Mouse (Mus musculus): Measurements from ENCODE around the gene Fbxl16. TPM values are rescaled to one million over a fixed set of nuclear protein-coding genes. Genes with fewer than 3 reads are reported as not detected.
"Not testable (repeated sequence)": the region's sequence is repeated elsewhere in the genome, so short reads cannot be mapped to it uniquely, and the experiment has no call there.

Gene Fbxl16
- polyA plus RNA-seq, 1 experiment, result 1.4 TPM

DNA sequence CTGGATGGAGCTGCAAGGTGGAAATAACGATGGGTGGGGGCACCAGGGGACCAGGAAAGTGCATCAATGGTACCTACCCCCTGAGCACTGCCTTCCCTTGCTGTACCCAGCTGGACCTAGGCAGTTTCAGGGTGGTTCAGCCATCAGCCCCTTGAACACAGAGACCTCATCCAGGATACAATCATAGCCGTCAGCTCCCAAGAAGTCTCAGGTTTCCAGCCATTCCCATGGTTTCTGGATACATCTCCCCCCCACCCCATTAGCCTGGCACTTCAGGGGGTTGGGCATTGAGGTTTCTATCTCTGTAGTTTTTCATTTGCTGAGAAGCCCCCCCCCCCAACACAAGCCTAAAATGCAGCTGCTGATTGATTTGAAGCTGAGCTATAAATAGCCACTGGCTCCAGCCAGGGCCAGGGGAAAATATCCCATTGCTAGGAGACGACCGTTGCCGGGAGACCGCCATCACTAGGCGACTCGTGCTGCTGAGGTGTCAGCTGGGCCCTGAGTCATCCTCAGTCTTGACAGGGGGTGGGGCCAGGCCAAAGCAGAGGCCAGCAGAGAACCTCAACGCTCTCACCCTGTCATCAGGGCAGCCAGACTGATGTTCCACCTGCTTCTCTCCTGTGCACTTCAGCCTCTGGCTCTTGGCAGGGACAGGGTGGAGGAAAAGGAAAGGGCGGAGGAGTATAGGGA is 5.9 kb upstream of the Fbxl16 start:
- 17% methylated on average over 10 of the region's 10 CpGs for WGBS
- H3K36me3 ChIP-seq (ENCODE audit: control insufficient read depth, insufficient read depth, low read length), result no peaks in the 10 kb centered on the region
- H3K4me3 ChIP-seq (ENCODE audit: extremely low read depth, insufficient read depth, insufficient read length), result no peak overlapping the region
- no peak overlapping the region for H3K27ac ChIP-seq (ENCODE audit: insufficient read depth, low read length)
- TF ChIP-seq POLR2A (IDR thresholded peaks at IDR 0.05; ENCODE audit: low read depth, low read length) (no peak), CTCF (IDR thresholded peaks at IDR 0.05; ENCODE audit: extremely low read depth, insufficient read depth, insufficient read length, insufficient replicate concordance) (no peak)
- H3K4me1 ChIP-seq (ENCODE audit: control insufficient read depth, insufficient read depth, insufficient read length), result no peaks in the 10 kb centered on the region
- H3K27me3 ChIP-seq (ENCODE audit: control insufficient read depth, insufficient read depth, low read length), result no peaks in the 10 kb centered on the region
- DNase-seq (ENCODE audit: low read depth in 1 of 2, low spot score in 2 of 2), result no peak

DNA sequence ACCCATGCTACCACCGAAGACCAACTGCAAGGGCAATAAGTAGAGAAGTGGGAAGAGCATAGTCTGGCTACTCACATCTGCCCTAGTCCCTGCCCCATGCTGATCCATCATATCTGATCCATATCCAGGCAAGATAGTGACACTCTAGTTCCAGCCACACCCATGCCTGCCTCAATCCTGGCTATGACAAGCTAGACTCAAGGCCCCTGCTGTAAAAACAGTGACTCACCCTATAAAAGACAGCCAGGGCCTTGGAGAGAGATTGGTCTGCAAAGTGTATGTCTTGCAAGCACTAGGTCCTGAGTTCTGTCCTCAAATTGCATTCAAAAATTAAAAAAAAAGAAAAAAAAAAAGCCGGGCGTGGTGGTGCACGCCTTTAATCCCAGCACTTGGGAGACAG is 2.4 kb upstream of the Fbxl16 start:
- TF ChIP-seq POLR2A (IDR thresholded peaks at IDR 0.05; ENCODE audit: low read depth, low read length) (no peak), CTCF (IDR thresholded peaks at IDR 0.05; ENCODE audit: extremely low read depth, insufficient read depth, insufficient read length, insufficient replicate concordance) (no peak)
- WGBS, result 78% methylated on average over 4 of the region's 4 CpGs
- Histone ChIP-seq H3K4me3 (ENCODE audit: extremely low read depth, insufficient read depth, insufficient read length) (no peak overlapping the region), H3K4me1 (ENCODE audit: control insufficient read depth, insufficient read depth, insufficient read length) (peaks cover 9% of the 10 kb centered on the region), H3K36me3 (ENCODE audit: control insufficient read depth, insufficient read depth, low read length) (no peaks in the 10 kb centered on the region), H3K27ac (ENCODE audit: insufficient read depth, low read length) (no peak overlapping the region), H3K27me3 (ENCODE audit: control insufficient read depth, insufficient read depth, low read length) (peaks cover 19% of the 10 kb centered on the region)
- DNase-seq (ENCODE audit: low read depth in 1 of 2, low spot score in 2 of 2), result no peak

DNA sequence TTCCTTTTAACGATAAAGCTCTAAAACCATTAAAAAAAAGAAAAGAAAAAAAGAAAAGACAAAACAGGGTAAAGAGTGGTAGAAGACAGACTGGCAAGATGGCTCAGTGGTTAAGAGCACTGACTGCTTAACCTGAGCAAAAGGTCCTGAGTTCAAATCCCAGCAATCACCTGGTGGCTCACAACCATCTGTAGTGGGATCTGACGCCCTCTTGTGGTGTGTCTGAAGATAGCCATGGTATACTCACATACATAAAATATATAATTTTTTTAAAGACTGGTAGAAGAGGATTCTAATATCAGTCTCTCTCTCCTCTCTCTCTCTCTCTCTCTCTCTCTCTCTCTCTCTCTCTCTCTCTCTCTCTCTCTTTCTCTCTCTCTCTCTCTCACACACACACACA is 1.4 kb upstream of the Fbxl16 start:
- H3K27me3 ChIP-seq (ENCODE audit: control insufficient read depth, insufficient read depth, low read length), result peaks cover 19% of the 10 kb centered on the region

DNA sequence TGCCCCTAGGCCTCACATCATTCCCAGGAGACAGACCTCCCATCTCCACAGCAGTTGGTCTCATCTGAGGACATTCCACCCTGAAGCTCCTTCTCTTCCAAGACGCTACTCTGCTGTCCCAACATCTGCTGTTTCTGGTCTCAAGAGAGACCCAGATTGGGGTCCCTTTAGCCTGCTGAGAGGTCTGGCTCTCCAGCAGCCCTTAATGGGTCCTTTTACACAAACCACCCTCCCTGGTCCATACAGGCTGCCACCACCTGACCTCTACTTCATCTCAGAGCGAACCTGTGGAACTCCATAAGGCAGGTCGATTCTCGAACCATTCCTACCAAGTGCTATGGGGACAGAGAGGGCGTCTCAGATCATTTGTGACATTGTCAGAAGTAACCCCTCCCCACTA is 857 bp upstream of the Fbxl16 start:
- no peak overlapping the region for H3K4me3 ChIP-seq (ENCODE audit: extremely low read depth, insufficient read depth, insufficient read length)
- peaks cover 19% of the 10 kb centered on the region for H3K27me3 ChIP-seq (ENCODE audit: control insufficient read depth, insufficient read depth, low read length)
- WGBS, result 55% methylated on average over 5 of the region's 5 CpGs
- DNase-seq (ENCODE audit: low read depth in 1 of 2, low spot score in 2 of 2), result no peak
- H3K4me1 ChIP-seq (ENCODE audit: control insufficient read depth, insufficient read depth, insufficient read length), result peaks cover 9% of the 10 kb centered on the region
- no peak for TF ChIP-seq POLR2A (IDR thresholded peaks at IDR 0.05; ENCODE audit: low read depth, low read length)
- TF ChIP-seq CTCF (IDR thresholded peaks at IDR 0.05; ENCODE audit: extremely low read depth, insufficient read depth, insufficient read length, insufficient replicate concordance), result no peak
- no peaks in the 10 kb centered on the region for H3K36me3 ChIP-seq (ENCODE audit: control insufficient read depth, insufficient read depth, low read length)
- no peak overlapping the region for H3K27ac ChIP-seq (ENCODE audit: insufficient read depth, low read length)

More for the DNA sequence above, 1.4 kb upstream of the Fbxl16 start:
- not testable (repeated sequence) for H3K36me3 ChIP-seq (ENCODE audit: control insufficient read depth, insufficient read depth, low read length); H3K27ac ChIP-seq (ENCODE audit: insufficient read depth, low read length); H3K4me3 ChIP-seq (ENCODE audit: extremely low read depth, insufficient read depth, insufficient read length); DNase-seq (ENCODE audit: low read depth in 1 of 2, low spot score in 2 of 2); H3K4me1 ChIP-seq (ENCODE audit: control insufficient read depth, insufficient read depth, insufficient read length)
- 44% methylated on average over 2 of the region's 2 CpGs for WGBS

DNA sequence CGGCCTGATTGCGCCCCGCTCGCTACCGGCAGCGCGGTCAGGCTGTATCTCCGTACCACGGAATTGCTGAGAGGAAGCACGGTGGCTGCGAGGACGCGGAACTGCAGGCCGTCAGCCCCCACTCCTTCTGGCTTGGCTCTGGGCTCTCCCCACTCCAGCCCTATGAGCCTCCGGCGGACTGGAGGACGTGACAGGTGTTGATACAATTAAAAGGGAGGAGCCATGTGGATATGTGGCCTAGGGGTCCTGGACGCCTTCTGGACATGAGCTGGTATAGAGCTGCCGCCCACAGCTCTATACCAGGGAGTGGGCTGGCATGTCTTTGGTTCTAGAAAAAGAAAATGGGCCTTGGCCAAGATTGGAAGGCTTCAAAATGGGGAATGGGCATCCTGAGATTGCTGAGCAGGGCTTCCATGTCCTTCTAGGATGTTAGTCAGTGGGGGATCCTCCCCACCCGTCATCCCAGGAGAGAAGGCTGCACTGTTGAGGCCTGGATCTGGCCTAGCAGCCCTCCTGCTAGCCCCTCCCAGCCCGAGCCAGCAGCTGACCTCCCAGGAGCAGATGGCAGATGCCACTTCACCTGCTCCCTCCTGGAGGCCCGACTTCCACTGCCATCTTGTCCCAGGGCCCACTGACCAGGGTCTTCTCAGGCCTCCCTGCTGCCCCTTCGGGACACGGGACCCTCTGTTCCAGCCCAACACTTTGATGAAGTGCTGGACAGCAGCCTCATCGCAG is 888 bp downstream of the Fbxl16 start:
- Histone ChIP-seq H3K4me1 (ENCODE audit: control insufficient read depth, insufficient read depth, insufficient read length) (peaks cover 9% of the 10 kb centered on the region), H3K4me3 (ENCODE audit: extremely low read depth, insufficient read depth, insufficient read length) (peak overlapping the region; percentile 33; the same call in 1 of the 2 replicates), H3K27me3 (ENCODE audit: control insufficient read depth, insufficient read depth, low read length) (peaks cover 19% of the 10 kb centered on the region), H3K27ac (ENCODE audit: insufficient read depth, low read length) (no peak overlapping the region), H3K36me3 (ENCODE audit: control insufficient read depth, insufficient read depth, low read length) (no peaks in the 10 kb centered on the region)
- no peak for DNase-seq (ENCODE audit: low read depth in 1 of 2, low spot score in 2 of 2)
- TF ChIP-seq POLR2A (IDR thresholded peaks at IDR 0.05; ENCODE audit: low read depth, low read length) (no peak), CTCF (IDR thresholded peaks at IDR 0.05; ENCODE audit: extremely low read depth, insufficient read depth, insufficient read length, insufficient replicate concordance) (no peak)
- WGBS, result 15% methylated on average over 25 of the region's 25 CpGs

DNA sequence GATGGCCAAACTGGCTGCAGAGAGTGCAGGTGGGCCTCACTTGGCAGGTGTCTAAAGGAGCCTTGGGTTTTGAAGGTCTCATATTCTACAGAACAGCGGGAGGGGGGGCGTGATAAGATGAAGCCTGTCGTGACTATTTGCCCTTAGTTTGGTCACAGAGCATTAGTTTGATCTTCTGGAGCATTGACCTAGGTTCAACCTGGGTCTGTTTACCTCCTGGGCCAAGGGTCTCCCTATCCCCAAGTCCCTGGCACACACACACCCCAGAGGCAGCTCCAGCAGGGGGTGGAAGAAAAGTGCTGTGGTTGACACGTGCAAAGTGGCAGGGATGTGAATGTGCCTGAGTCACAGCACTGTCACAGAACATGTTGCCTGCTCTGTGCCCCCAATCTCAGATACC is 2.0 kb downstream of the Fbxl16 start:
- Histone ChIP-seq H3K4me1 (ENCODE audit: control insufficient read depth, insufficient read depth, insufficient read length) (peaks cover 9% of the 10 kb centered on the region), H3K27me3 (ENCODE audit: control insufficient read depth, insufficient read depth, low read length) (peaks cover 19% of the 10 kb centered on the region), H3K27ac (ENCODE audit: insufficient read depth, low read length) (no peak overlapping the region), H3K36me3 (ENCODE audit: control insufficient read depth, insufficient read depth, low read length) (no peaks in the 10 kb centered on the region), H3K4me3 (ENCODE audit: extremely low read depth, insufficient read depth, insufficient read length) (no peak overlapping the region)
- TF ChIP-seq POLR2A (IDR thresholded peaks at IDR 0.05; ENCODE audit: low read depth, low read length) (no peak), CTCF (IDR thresholded peaks at IDR 0.05; ENCODE audit: extremely low read depth, insufficient read depth, insufficient read length, insufficient replicate concordance) (no peak)
- no peak for DNase-seq (ENCODE audit: low read depth in 1 of 2, low spot score in 2 of 2)
- 72% methylated on average over 4 of the region's 4 CpGs for WGBS

DNA sequence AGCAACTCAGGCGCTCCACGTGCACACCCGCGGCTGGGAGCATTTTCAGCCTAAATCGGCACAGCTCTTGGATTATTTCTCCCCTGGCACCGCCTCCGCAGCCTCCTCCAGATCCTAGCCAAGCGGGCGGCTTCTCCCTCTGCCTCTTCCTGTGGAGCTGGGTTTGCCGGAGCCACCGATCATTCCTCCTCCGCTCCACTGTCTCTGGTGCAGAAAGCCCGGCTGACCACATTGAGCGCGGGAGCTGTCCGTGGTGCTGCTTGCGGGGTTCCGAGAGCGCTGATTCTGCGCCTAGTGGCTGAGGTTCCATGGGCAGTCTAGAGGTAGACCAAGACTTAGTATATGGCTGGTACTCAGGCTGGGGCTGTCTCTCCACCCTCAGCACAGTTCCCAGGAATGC is 4.6 kb downstream of the Fbxl16 start:
- DNase-seq (ENCODE audit: low read depth in 1 of 2, low spot score in 2 of 2), result peak; percentile 37 to 72
- Histone ChIP-seq H3K36me3 (ENCODE audit: control insufficient read depth, insufficient read depth, low read length) (no peaks in the 10 kb centered on the region), H3K27me3 (ENCODE audit: control insufficient read depth, insufficient read depth, low read length) (peaks cover 18% of the 10 kb centered on the region), H3K4me3 (ENCODE audit: extremely low read depth, insufficient read depth, insufficient read length) (no peak overlapping the region), H3K4me1 (ENCODE audit: control insufficient read depth, insufficient read depth, insufficient read length) (peaks cover 9% of the 10 kb centered on the region), H3K27ac (ENCODE audit: insufficient read depth, low read length) (no peak overlapping the region)
- under 1% methylated on average over 20 of the region's 20 CpGs for WGBS
- TF ChIP-seq CTCF (IDR thresholded peaks at IDR 0.05; ENCODE audit: extremely low read depth, insufficient read depth, insufficient read length, insufficient replicate concordance) (peak; percentile 53; the same call in 1 of the 2 replicates), POLR2A (IDR thresholded peaks at IDR 0.05; ENCODE audit: low read depth, low read length) (no peak)
